35 mouse cellular contexts compared by ENCODE assay signal in the genomic region with DNA sequence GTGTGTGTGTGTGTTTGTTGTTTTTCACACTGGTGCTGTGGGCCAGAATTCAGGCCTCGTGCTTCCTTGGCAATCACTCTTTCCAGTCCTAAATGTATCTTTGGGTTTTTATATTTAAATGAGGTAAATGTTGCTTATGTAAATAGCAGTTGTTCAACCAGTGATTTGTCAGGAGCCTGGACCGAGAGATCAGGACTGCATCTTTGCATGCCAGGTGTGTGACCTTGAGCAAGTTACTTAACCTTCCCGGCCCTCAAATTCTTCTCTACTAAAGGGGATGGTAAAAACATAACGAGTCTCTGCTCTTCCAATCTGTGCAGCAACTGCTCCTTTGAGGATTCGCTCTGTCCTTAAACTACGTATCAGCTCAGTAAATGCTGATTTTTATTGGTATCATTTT. TPM values are rescaled to one million over a fixed set of nuclear protein-coding genes. Genes with fewer than 3 reads are reported as not detected.
DNase-seq lines count a peak whose midpoint lies in the region; ATAC-seq and TF ChIP-seq lines count a peak whose summit lies in the region.
"Had no signal": no experiment of that assay in that cellular context is flagged by ENCODE, and none has a peak within 500 bp of the region (broad histone marks: within the 10 kb centered on the region; RNA-seq: fewer than 3 reads in every experiment).

No protein-coding gene starts in this region.

- in situ Hi-C loops in ES-E14 (cut with MboI; ENCODE audit: low sequenced_read_pairs in 2 of 2, unreplicated experiment in 2 of 2): no loop called here

- DNase-seq in heart, adult 11 months: peak; percentile 13
- DNase-seq in ES-E14 (ENCODE audit: low read depth, low spot score): no peak
- no peak for DNase-seq in kidney, adult 11 months
- DNase-seq: adrenal gland, postnatal 14 days; cerebellum, adult 11 months; cerebellum, adult 2 months; cerebellum, adult 9-11 months; cerebellum, postnatal 25 days; forebrain, postnatal 0 days; gastrocnemius, adult 2 months; gastrocnemius, postnatal 14 days; heart, adult 18-20 months; heart, postnatal 14 days; heart, postnatal 4 days had no signal

- TF ChIP-seq CTCF in E14TG2a.4 (conservative IDR thresholded peaks at IDR 0.05; ENCODE audit: low read length): no peak

- no peak overlapping the region for H3K4me3 ChIP-seq in heart, embryonic 11.5 days (ENCODE audit: low read depth, low read length)
- peak overlapping the region; percentile 46; the same call in 1 of the 2 replicates for H3K4me3 ChIP-seq in E14TG2a.4 (replicated peaks; ENCODE audit: low read length)
- no peak overlapping the region for H3K4me3 ChIP-seq in ES-E14 (ENCODE audit: insufficient read depth in 1 of 2, low read depth in 1 of 2, low read length in 2 of 2, poor library complexity in 1 of 2, severe bottlenecking in 1 of 2)
- no peak overlapping the region for H3K4me3 ChIP-seq in kidney, embryonic 15.5 days (replicated peaks)
- H3K4me3 ChIP-seq: embryonic facial prominence, embryonic 12.5 days; embryonic facial prominence, embryonic 15.5 days; gastrocnemius, adult 2 months; heart, embryonic 13.5 days; hindbrain, embryonic 15.5 days had no signal

- 0 out of 2 replicates have a peak, but pooled peaks cover 4% of the 10 kb centered on the region for H3K4me1 ChIP-seq in heart, embryonic 11.5 days (ENCODE audit: control insufficient read depth, insufficient read depth, low read length)
- peaks cover 94% of the 10 kb centered on the region for H3K4me1 ChIP-seq in E14TG2a.4 (replicated peaks; ENCODE audit: low read depth, low read length)
- peaks cover 25 to 36% of the 10 kb centered on the region in 2 experiments for H3K4me1 ChIP-seq in ES-E14 (ENCODE audit: control insufficient read depth in 2 of 2, insufficient read depth in 2 of 2, low read length in 2 of 2, poor library complexity in 1 of 2)
- peaks cover 18% of the 10 kb centered on the region for H3K4me1 ChIP-seq in kidney, embryonic 15.5 days
- H3K4me1 ChIP-seq: embryonic facial prominence, embryonic 15.5 days; hindbrain, embryonic 15.5 days had no signal

- no peak overlapping the region for H3K27ac ChIP-seq in heart, embryonic 11.5 days (ENCODE audit: low read depth, low read length)
- peak overlapping the region; percentile 90; the same call in 1 of the 2 replicates for H3K27ac ChIP-seq in ES-E14 (ENCODE audit: insufficient read depth, low read depth, low read length, poor library complexity, severe bottlenecking)
- no peak overlapping the region for H3K27ac ChIP-seq in kidney, embryonic 15.5 days
- H3K27ac ChIP-seq: embryonic facial prominence, embryonic 12.5 days; embryonic facial prominence, embryonic 15.5 days; gastrocnemius, adult 2 months; heart, embryonic 13.5 days; hindbrain, embryonic 15.5 days had no signal

- no peaks in the 10 kb centered on the region for H3K27me3 ChIP-seq in heart, embryonic 11.5 days (ENCODE audit: control insufficient read depth, insufficient read depth, low read length)
- H3K27me3 ChIP-seq in E14TG2a.4 (ENCODE audit: insufficient read depth, low read length): no peaks in the 10 kb centered on the region
- H3K27me3 ChIP-seq in kidney, embryonic 15.5 days: no peaks in the 10 kb centered on the region
- H3K27me3 ChIP-seq: embryonic facial prominence, embryonic 12.5 days; embryonic facial prominence, embryonic 15.5 days; heart, embryonic 13.5 days; hindbrain, embryonic 15.5 days; Patski had no signal

- whole genome bisulfite sequencing in heart, embryonic 11.5 days (ENCODE audit: insufficient replicate concordance): 69% methylated on average over 6 of the region's 6 CpGs
- 70% methylated on average over 6 of the region's 6 CpGs for WGBS in kidney, embryonic 15.5 days

- ATAC-seq in heart, embryonic 11.5 days (replicated peaks; ENCODE audit: insufficient number of reproducible peaks, low FRiP score, low TSS enrichment): no peak
- ATAC-seq in kidney, embryonic 15.5 days (replicated peaks; ENCODE audit: low FRiP score): no peak
- ATAC-seq: activated CD4-positive, CD25-positive, alpha-beta regulatory T cell, adult 4 months; forebrain, embryonic 14.5 days; forebrain, postnatal 0 days; intestine, postnatal 0 days; Patski had no signal

- H3K4me2 ChIP-seq in heart, embryonic 11.5 days: no peak overlapping the region
- no peak overlapping the region for H3K4me2 ChIP-seq in kidney, embryonic 15.5 days
- H3K4me2 ChIP-seq: embryonic facial prominence, embryonic 12.5 days; embryonic facial prominence, embryonic 15.5 days; heart, embryonic 13.5 days; hindbrain, embryonic 15.5 days had no signal

- H3K9ac ChIP-seq in heart, embryonic 11.5 days (ENCODE audit: low read depth, low read length): no peak overlapping the region
- peak overlapping the region; percentile 7; the same call in 1 of the 2 replicates for H3K9ac ChIP-seq in ES-E14 (ENCODE audit: insufficient read depth, low read depth, low read length, poor library complexity, severe bottlenecking)
- H3K9ac ChIP-seq in kidney, embryonic 15.5 days: no peak overlapping the region
- H3K9ac ChIP-seq: embryonic facial prominence, embryonic 12.5 days; embryonic facial prominence, embryonic 15.5 days; forebrain, postnatal 0 days; heart, embryonic 13.5 days; hindbrain, embryonic 15.5 days had no signal

- no peaks in the 10 kb centered on the region for H3K9me3 ChIP-seq in heart, embryonic 11.5 days (replicated peaks; ENCODE audit: control insufficient read depth, low read length)
- H3K9me3 ChIP-seq in E14TG2a.4 (ENCODE audit: low read length) (peaks cover 4% of the 10 kb centered on the region), ES-E14 (ENCODE audit: control insufficient read depth, insufficient read depth, low read depth, low read length) (no peaks in the 10 kb centered on the region)
- H3K9me3 ChIP-seq in kidney, embryonic 15.5 days (replicated peaks): no peaks in the 10 kb centered on the region
- H3K9me3 ChIP-seq: embryonic facial prominence, embryonic 12.5 days; embryonic facial prominence, embryonic 15.5 days; G1E; heart, embryonic 13.5 days; hindbrain, embryonic 15.5 days had no signal

- H3K36me3 ChIP-seq in heart, embryonic 11.5 days (ENCODE audit: control insufficient read depth, insufficient read depth, low read length): no peaks in the 10 kb centered on the region
- H3K36me3 ChIP-seq in E14TG2a.4 (ENCODE audit: insufficient read depth, low read length) (peaks cover 9% of the 10 kb centered on the region; the same call in 1 of the 2 replicates), ES-E14 (ENCODE audit: control insufficient read depth, insufficient read depth, low read length, poor library complexity, severe bottlenecking) (no peaks in the 10 kb centered on the region)
- H3K36me3 ChIP-seq in kidney, embryonic 15.5 days: no peaks in the 10 kb centered on the region
- H3K36me3 ChIP-seq: embryonic facial prominence, embryonic 12.5 days; embryonic facial prominence, embryonic 15.5 days; G1E; heart, embryonic 13.5 days; hindbrain, embryonic 15.5 days had no signal

TF ChIP-seq in ES-E14, 5 proteins besides CTCF, POLR2A, EP300 and RAD21:
- no peak for TF ChIP-seq ZC3H11A (IDR thresholded peaks at IDR 0.05; ENCODE audit: borderline replicate concordance, low read depth, low read length)
- no peak for TF ChIP-seq HCFC1 (IDR thresholded peaks at IDR 0.05; ENCODE audit: borderline replicate concordance, insufficient read depth, low read length)
- TF ChIP-seq ZNF384 (IDR thresholded peaks at IDR 0.05; ENCODE audit: low read depth, low read length): no peak
- no peak for TF ChIP-seq CHD2 (IDR thresholded peaks at IDR 0.05; ENCODE audit: low read depth, low read length)
- no peak for TF ChIP-seq MAFK (IDR thresholded peaks at IDR 0.05; ENCODE audit: insufficient read depth, low read depth, low read length)

RNA-seq across cellular contexts. Expression of gene H2al2a, which starts 25.4 kb away (rescaled TPM):
- not detected in 2 replicates for polyA plus RNA-seq in heart, embryonic 11.5 days (2014; fragmentation: Nextera tagmentation; extraction: Ambion mirVana)
- total RNA-seq in ES-E14 (2012; rRNA removed): not detected in 2 replicates
- not detected in 2 replicates for polyA plus RNA-seq in kidney, embryonic 15.5 days (2015; fragmentation: Nextera tagmentation; extraction: Ambion mirVana)
- total RNA-seq: adrenal gland, adult 18-20 months; adrenal gland, postnatal 14 days; adrenal gland, postnatal 4 days; common myeloid progenitor, adult 5-6 weeks; forebrain, postnatal 0 days; G1E; gastrocnemius, adult 2 months; gastrocnemius, postnatal 14 days; gastrocnemius, postnatal 4 days; heart, adult 18-20 months; heart, postnatal 14 days; heart, postnatal 4 days had no signal
- polyA plus RNA-seq: activated CD4-positive, CD25-positive, alpha-beta regulatory T cell, adult 4 months; cerebellum, adult 2 months; embryonic facial prominence, embryonic 12.5 days; embryonic facial prominence, embryonic 15.5 days; forebrain, embryonic 11.5 days; forebrain, embryonic 14.5 days; forebrain, postnatal 0 days; frontal cortex, adult 2 months; G1E; heart, embryonic 13.5 days; heart, embryonic 16.5 days; hindbrain, embryonic 11.5 days; hindbrain, embryonic 15.5 days; intestine, embryonic 14.5 days; intestine, postnatal 0 days; Patski had no signal
